Mouse (Mus musculus): ENCODE data around the gene Ism2.

DNA sequence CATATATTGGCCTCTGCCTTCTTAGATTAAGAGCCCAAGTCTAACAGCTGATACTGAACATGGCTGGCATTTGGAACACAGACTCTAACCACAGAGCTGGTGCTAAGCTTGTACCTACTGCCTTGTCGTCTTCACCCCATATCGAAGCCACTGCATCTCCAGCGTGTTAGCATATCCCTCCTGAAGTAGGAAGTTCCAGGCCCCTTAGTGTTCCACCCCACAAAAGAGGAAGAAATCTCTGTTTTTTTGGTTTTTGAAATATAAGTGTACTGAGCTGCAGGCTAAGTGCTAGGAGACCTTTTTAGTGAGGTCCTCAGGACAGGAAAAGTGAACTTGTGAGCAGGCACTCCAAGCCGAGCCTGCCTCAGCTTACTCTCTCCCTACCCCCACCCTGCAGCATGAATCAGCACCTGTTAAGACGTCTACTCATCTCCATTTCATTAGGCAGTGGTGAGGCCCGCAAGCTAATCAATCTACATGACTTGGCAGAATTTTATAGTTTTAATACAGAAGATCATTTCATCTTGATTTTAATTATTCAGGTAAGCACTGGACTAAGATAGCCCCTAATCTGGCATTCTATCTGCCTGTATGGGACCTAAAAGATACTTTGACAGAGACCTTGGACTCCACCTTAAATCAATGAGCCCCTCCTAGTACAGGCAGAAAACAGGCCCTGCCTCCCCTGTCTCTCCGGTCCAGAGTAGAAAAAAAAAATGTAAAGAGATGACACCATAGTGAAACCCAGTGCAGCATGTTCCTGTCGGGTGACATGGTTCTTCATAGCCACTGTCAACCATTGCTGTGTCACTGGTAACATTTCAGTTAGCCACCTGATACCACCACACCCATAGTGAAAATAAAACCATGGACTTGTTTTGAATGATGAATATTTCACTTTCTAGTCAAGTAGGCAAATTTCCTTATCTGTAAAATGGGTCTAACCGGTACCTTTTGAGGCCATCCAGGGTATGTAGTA lies 24.4 kb downstream of the Ism2 start:
- no peak for TF ChIP-seq POLR2A (IDR thresholded peaks at IDR 0.05; ENCODE audit: borderline replicate concordance, control insufficient read depth, low read depth, low read length)
- TF ChIP-seq CTCF (IDR thresholded peaks at IDR 0.05; ENCODE audit: control insufficient read depth, insufficient read depth, low read length) = no peak

Data from bone marrow, adult 2 months (tissue).